Mouse (Mus musculus) testis, adult 2 months (tissue): ENCODE results near the gene B9d2. TPM values are rescaled to one million over a fixed set of nuclear protein-coding genes. Genes with fewer than 3 reads are reported as not detected.
A peak's percentile ranks its signal among the peaks of the same experiment; 100 is the strongest.
"Not testable (repeated sequence)": the region's sequence is repeated elsewhere in the genome, so short reads cannot be mapped to it uniquely, and the experiment has no call there.

Experiments
- H3K27ac ChIP-seq: fragments of 200-500 bp; 2 replicates; pipeline ENCODE4 v1.5.1; 2012; ENCODE audit warnings: low read depth, low read length; ENCODE audit not compliant: control insufficient read depth, insufficient read depth
- H3K27me3 ChIP-seq: fragments of 200-500 bp; 2 replicates; pipeline ENCODE4 v1.6.1; 2012; ENCODE audit warnings: mild to moderate bottlenecking, low read length, moderate library complexity; ENCODE audit not compliant: control insufficient read depth, insufficient read depth
- H3K36me3 ChIP-seq: fragments of 200-500 bp; 2 replicates; pipeline ENCODE4 v1.6.1; 2012; ENCODE audit warnings: mild to moderate bottlenecking, low read length; ENCODE audit not compliant: control insufficient read depth, insufficient read depth
- H3K4me1 ChIP-seq: fragments of 200-500 bp; 2 replicates; pipeline ENCODE4 v1.6.1; 2012; ENCODE audit warnings: low read length; ENCODE audit not compliant: control insufficient read depth, insufficient read depth
- H3K4me3 ChIP-seq: fragments of 200-500 bp; 2 replicates; pipeline ENCODE4 v1.5.1; 2012; ENCODE audit warnings: low read depth, mild to moderate bottlenecking, low read length, moderate library complexity, mixed read lengths; ENCODE audit not compliant: control insufficient read depth
- CTCF ChIP-seq: fragments of 200-500 bp; IDR thresholded peaks from 2 replicates; pipeline ENCODE4 v1.5.1; 2012; ENCODE audit warnings: low read depth, mild to moderate bottlenecking, inconsistent platforms, low read length, moderate library complexity; ENCODE audit not compliant: control insufficient read depth, insufficient read depth, insufficient replicate concordance
- POLR2A ChIP-seq: fragments of 200-500 bp; IDR thresholded peaks from 2 replicates; pipeline ENCODE4 v1.6.1; 2012; ENCODE audit warnings: low read depth, mild to moderate bottlenecking, inconsistent platforms, low read length, moderate library complexity; ENCODE audit not compliant: control insufficient read depth
- polyA plus RNA-seq: library from polyadenylated mRNA; depleted of rRNA; stranded (reverse); fragments of >200 nt; gene quantifications from 2 replicates; pipeline ENCODE4 v1.2.3, GENCODE M21; 2012

Gene B9d2
- polyA plus RNA-seq, 1 experiment = 18.6 TPM

DNA sequence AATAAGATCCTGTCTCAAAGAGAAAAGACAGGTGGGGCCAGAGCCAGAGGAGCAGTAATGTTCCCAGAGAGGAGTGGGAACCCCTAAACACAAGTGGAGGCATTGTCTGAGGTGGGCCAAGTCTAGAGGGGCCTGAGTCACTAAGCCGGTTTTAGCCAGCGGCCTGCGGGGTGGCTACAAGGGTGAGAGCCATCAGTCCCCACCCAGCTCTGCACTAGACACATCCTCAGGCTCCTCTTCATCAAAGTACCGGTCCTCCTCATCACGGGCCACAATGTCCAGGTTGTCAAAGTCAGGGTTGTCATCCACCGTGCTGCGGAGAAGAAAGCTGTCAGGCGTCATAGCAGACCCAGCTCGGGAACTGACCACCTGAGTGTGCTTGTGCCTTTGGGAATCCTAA is 32.2 kb downstream of the B9d2 start:
- TF ChIP-seq CTCF = no peak
- TF ChIP-seq POLR2A = no peak
- H3K4me3 ChIP-seq = no peak overlapping the region
- peaks cover 7% of the 10 kb centered on the region for H3K36me3 ChIP-seq
- H3K27ac ChIP-seq = no peak overlapping the region
- peaks cover 8% of the 10 kb centered on the region for H3K4me1 ChIP-seq
- H3K27me3 ChIP-seq = no peaks in the 10 kb centered on the region

DNA sequence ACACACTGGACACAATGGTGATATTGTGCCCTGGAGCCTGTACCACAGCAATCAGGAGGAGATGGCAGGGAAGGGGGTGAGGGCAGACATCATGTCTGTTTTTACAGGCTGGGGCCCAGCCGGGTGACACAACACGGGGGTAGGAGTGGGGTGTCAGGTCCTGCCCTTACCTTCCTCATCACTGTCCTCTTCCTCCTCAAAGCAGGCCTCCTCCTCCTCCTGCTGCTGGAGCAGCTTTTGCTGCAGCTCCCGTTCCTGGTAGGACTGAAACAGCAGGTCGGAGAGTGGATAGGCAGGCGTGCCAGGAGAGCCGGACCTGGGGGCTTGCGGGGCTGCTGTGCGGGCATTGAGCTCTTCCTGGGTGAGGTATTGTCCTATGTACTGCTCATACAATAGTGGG is 34.0 kb downstream of the B9d2 start:
- H3K36me3 ChIP-seq = peaks cover 7% of the 10 kb centered on the region
- peaks cover 9% of the 10 kb centered on the region for H3K4me1 ChIP-seq

DNA sequence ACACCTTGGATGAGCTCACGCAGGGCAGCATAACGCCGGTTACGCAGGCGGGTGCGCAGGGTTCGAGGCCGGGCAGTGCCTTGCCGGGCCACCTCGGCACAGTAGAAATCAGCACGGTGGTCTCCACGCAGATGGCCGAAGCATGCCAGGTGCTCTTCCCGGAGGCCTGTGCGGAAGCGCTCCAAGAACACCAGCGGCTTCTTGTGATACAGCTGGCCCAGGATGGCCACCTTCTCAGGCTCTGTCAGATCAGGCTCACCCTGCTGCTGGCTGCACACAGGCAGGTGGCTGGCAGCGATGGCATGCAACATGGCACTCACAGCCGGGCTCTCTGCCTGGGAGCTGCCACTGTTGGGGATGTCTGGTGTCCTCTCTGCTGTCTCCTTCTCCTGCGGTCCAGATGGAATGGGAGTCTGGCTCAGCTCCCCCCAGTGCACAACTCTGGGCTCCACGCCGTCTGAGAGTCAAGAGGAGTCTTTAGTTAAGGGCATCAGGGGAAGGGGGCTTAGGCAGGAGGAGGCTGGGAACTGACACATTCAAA is 35.2 kb downstream of the B9d2 start:
- peaks cover 7% of the 10 kb centered on the region for H3K36me3 ChIP-seq
- no peak overlapping the region for H3K27ac ChIP-seq
- TF ChIP-seq POLR2A = no peak
- TF ChIP-seq CTCF = no peak

More for the DNA sequence above, 34.0 kb downstream of the B9d2 start:
- no peaks in the 10 kb centered on the region for H3K27me3 ChIP-seq
- no peak for TF ChIP-seq POLR2A
- no peak for TF ChIP-seq CTCF
- H3K27ac ChIP-seq = no peak overlapping the region
- no peak overlapping the region for H3K4me3 ChIP-seq

DNA sequence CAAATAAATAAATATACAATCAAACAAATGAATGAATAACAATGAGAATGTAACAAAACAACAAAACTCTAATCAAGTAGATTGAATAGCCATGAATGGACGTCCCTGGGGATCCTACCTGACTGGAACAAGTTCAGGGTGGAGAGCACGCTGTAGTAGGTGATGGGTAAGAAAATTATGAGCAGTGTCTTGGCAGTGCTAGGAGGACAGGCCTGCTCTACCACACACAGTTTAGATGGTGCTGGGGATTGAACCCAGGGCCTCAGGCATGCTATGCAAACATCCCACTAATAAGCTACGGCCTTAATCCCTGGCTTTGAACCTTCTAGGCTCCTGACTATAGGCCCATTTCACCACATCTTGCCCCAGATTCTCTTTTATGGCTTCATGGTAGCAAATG is 36.9 kb downstream of the B9d2 start:
- Histone ChIP-seq H3K36me3 (peaks cover 7% of the 10 kb centered on the region), H3K27ac (no peak overlapping the region), H3K4me3 (no peak overlapping the region), H3K27me3 (no peaks in the 10 kb centered on the region), H3K4me1 (peaks cover 5% of the 10 kb centered on the region)
- TF ChIP-seq POLR2A (no peak), CTCF (no peak)

More for the DNA sequence above, 35.2 kb downstream of the B9d2 start:
- Histone ChIP-seq H3K4me3 (no peak overlapping the region), H3K4me1 (peaks cover 5% of the 10 kb centered on the region), H3K27me3 (no peaks in the 10 kb centered on the region)

DNA sequence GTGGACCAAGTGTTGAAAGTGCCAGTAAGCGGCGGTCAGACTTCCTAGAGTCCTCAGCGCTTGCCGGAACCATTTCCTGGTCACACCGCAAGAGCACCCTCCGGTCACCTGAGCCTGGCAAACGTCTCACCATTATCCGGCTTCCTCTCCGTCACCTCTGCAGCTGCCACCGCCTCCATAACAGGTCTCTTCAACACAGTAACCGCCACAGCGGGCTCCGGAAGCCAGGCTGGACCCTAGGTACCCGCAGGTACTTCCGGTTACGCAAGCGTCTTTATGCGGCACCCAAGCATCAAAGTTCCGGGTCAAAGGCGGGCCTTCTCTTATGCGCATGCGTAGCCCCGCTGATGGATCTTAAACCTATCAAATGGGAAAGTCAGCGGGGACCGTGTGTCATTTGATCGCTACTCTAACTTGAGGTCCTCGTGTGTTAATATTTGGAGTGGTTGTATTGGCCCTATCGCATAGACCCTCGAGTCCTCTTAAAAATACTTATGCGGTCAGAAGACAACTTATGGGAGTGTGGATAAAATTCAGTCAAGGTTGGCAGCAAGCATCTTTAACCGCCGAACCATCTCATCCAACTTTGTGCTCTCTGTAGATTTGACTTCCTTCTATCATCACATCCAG is 38.3 kb downstream of the B9d2 start, which contains the start of gene Ccdc97:
Ccdc97 (minus strand) TSS at position 301 of the 630 bp plus-strand sequence.
- peaks cover 7% of the 10 kb centered on the region for H3K36me3 ChIP-seq
- peak within 1 kb of the TSS; percentile 97 for H3K4me3 ChIP-seq
- H3K27me3 ChIP-seq = no peaks in the 10 kb centered on the region
- TF ChIP-seq CTCF (no peak), POLR2A (peak; percentile 85)
- H3K27ac ChIP-seq = peak within 1 kb of the TSS; percentile 98
- peaks cover 5% of the 10 kb centered on the region for H3K4me1 ChIP-seq

DNA sequence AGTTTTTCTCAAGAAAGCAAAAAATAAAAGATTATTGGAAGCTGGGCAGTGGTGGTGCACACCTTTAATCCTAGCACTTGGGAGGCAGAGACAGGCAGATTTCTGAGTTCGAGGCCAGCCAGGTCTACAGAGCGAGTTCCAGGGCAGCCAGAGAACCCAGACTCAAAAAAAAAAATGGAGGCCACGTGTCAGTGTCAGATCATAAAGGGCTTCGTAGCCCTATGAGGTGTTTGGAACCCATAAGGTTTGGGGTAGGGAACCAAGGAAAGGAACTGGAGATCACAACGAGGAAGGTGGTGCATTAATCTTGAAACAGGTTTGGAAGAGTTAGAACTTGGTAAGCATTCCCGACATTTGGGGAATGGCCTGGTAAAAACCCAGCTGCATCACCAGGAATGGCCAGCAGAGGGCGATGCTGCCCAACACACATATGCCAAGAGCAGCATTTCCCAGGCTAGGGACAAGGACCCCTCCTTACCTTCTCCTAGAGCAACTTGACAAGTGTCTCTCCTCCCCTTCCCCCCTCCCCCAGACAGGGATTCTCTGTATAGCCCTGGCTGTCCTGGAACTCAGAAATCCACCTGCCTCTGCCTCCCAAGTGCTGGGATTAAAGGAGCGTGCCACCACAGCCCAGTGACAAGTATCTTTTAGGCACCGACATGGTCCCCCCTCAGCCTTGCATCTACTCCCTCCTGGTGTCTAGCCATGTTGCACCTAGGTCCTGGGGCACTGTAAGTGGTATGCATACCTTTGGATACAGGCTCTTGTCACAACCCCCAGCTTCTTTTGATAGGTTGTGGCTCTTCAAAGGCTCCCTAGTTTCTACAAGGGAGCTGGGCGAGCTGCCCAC is 39.4 kb downstream of the B9d2 start:
- Histone ChIP-seq H3K27ac (no peak overlapping the region), H3K4me3 (no peak overlapping the region), H3K27me3 (no peaks in the 10 kb centered on the region), H3K4me1 (peaks cover 5% of the 10 kb centered on the region), H3K36me3 (peaks cover 6% of the 10 kb centered on the region)
- no peak for TF ChIP-seq POLR2A
- TF ChIP-seq CTCF = peak; percentile 90

DNA sequence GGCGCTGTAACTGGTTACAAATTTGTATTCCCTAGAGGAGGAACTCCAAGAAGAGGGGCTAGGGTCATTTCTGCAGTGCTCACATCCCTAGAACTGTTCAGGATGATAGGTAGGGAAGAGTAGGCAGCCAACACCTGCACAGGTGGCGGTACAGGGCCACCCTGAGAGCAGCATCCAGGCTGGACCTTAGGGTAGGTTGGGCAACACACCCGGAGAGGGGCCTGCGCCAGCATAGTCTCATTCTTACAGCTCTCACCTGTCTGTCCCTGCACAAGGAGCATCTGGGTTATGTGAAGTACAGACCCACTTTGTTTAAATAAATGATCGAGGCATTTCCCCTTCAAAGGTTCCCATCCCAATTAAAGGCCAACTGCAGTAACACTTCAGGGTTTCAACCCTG is 40.2 kb downstream of the B9d2 start:
- no peak for TF ChIP-seq POLR2A
- H3K36me3 ChIP-seq = peaks cover 2% of the 10 kb centered on the region; the same call in 1 of the 2 replicates
- H3K27ac ChIP-seq = no peak overlapping the region
- H3K27me3 ChIP-seq = no peaks in the 10 kb centered on the region
- H3K4me3 ChIP-seq = no peak overlapping the region
- peaks cover 5% of the 10 kb centered on the region for H3K4me1 ChIP-seq

DNA sequence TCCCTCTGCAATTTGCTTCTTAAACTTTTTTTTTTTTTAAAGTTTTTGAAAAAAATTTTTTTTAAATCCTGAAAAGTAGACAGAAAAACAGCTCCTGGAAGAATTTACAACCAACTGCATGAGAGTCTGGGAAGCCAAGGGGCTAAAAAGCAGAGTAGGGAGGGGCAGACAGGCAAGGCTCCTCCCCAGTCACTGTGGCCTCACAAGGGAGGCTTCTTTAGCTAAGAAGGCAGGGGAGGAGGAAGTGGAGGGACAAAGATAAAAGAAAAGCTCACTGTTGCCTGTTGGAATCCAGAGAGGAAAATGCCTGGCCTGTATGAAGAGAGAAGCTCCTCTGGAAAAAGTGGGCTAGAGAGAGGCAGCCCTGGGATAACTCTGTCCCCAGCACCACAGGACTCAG is 41.2 kb downstream of the B9d2 start:
- H3K36me3 ChIP-seq, H3K27ac ChIP-seq, H3K27me3 ChIP-seq, H3K4me3 ChIP-seq, H3K4me1 ChIP-seq: not testable (repeated sequence)
